Mouse (Mus musculus) MEL (cell line): Measurements from ENCODE around the gene Bcr. TPM values are rescaled to one million over a fixed set of nuclear protein-coding genes. Genes with fewer than 3 reads are reported as not detected.

ENCODE experiments used
- DNase-seq: peaks from one replicate; pipeline ENCODE4 v3.0.0; 2011; ENCODE audit warnings: low read depth, low spot score
- H3K27ac ChIP-seq: 2 replicates; pipeline ENCODE4 v1.5.1; 2012; ENCODE audit warnings: low read depth, mild to moderate bottlenecking, control low read depth, low read length, moderate library complexity; ENCODE audit not compliant: control insufficient read depth
- H3K27me3 ChIP-seq, 2 experiments: fragments of 150-350 bp in 1 of 2; sonication (generic) in 1 of 2; 2 replicates each; pipeline ENCODE4 v1.6.1; 2012; ENCODE audit warnings: low read length in 2 of 2, mild to moderate bottlenecking in 2 of 2, improper control_type of control experiment in 1 of 2, moderate library complexity in 1 of 2; ENCODE audit not compliant: insufficient read depth in 2 of 2, control insufficient read depth in 1 of 2
- H3K36me3 ChIP-seq, 2 experiments: 2 replicates each; pipeline ENCODE4 v1.6.1; 2012 to 2014; ENCODE audit warnings: low read length in 2 of 2, improper control_type of control experiment in 1 of 2, inconsistent platforms in 1 of 2, mild to moderate bottlenecking in 1 of 2; ENCODE audit not compliant: insufficient read depth in 2 of 2, control insufficient read depth in 1 of 2
- H3K4me1 ChIP-seq, 2 experiments: fragments of 150-350 bp in 1 of 2; sonication (generic) in 1 of 2; 2 replicates each; pipeline ENCODE4 v1.6.1; 2012; ENCODE audit warnings: low read length in 2 of 2, improper control_type of control experiment in 1 of 2, mild to moderate bottlenecking in 1 of 2; ENCODE audit not compliant: insufficient read depth in 2 of 2, control insufficient read depth in 1 of 2
- H3K4me3 ChIP-seq, 2 experiments: fragments of 150-350 bp in 1 of 2; sonication (generic) in 1 of 2; 2 replicates each; pipeline ENCODE4 v1.5.1; 2012; ENCODE audit warnings: low read depth in 2 of 2, low read length in 2 of 2, mild to moderate bottlenecking in 2 of 2, moderate library complexity in 2 of 2, control low read depth in 1 of 2, improper control_type of control experiment in 1 of 2; ENCODE audit not compliant: control insufficient read depth in 1 of 2, insufficient read depth in 1 of 2
- H3K79me2 ChIP-seq: 2 replicates; pipeline ENCODE4 v1.6.1; 2012; ENCODE audit warnings: mild to moderate bottlenecking, low read length, moderate library complexity; ENCODE audit not compliant: control insufficient read depth, poor library complexity, insufficient read depth
- H3K9ac ChIP-seq: 2 replicates; pipeline ENCODE4 v1.6.1; 2012; ENCODE audit warnings: low read depth, mild to moderate bottlenecking, control low read depth, low read length, moderate library complexity; ENCODE audit not compliant: control insufficient read depth, poor library complexity, severe bottlenecking
- H3K9me3 ChIP-seq: fragments of 150-350 bp; sonication (generic); replicated peaks from 2 replicates; pipeline ENCODE4 v1.6.1; 2012; ENCODE audit warnings: mild to moderate bottlenecking, low read length, improper control_type of control experiment, moderate library complexity; ENCODE audit not compliant: insufficient read depth
- BHLHE40 ChIP-seq: IDR thresholded peaks from 2 replicates; pipeline ENCODE4 v1.6.1; 2012; ENCODE audit warnings: low read depth, mild to moderate bottlenecking, inconsistent platforms, low read length, improper control_type of control experiment, borderline replicate concordance
- CTCF ChIP-seq, 3 experiments: IDR thresholded peaks in 2 of 3; conservative IDR thresholded peaks in 1 of 3; 2 replicates each; pipeline ENCODE4 v1.5.1; 2011 to 2012; ENCODE audit warnings: low read length in 3 of 3, low read depth in 2 of 3, mild to moderate bottlenecking in 2 of 3, improper control_type of control experiment in 1 of 3, inconsistent platforms in 1 of 3, mixed read lengths in 1 of 3, moderate library complexity in 1 of 3; ENCODE audit not compliant: control insufficient read depth in 1 of 3, insufficient read depth in 1 of 3, poor library complexity in 1 of 3, severe bottlenecking in 1 of 3
- E2F4 ChIP-seq: IDR thresholded peaks from 2 replicates; pipeline ENCODE4 v1.6.1; 2011; ENCODE audit warnings: low read depth, low read length, improper control_type of control experiment, borderline replicate concordance
- EP300 ChIP-seq, 2 experiments: IDR thresholded peaks; 2 replicates each; pipeline ENCODE4 v1.6.1; 2011; ENCODE audit warnings: improper control_type of control experiment in 2 of 2, low read length in 2 of 2, low read depth in 1 of 2, mild to moderate bottlenecking in 1 of 2
- ETS1 ChIP-seq: IDR thresholded peaks from 2 replicates; pipeline ENCODE4 v1.6.1; 2012; ENCODE audit warnings: low read depth, mild to moderate bottlenecking, inconsistent platforms, low read length, improper control_type of control experiment, moderate library complexity
- GABPA ChIP-seq: IDR thresholded peaks from 2 replicates; pipeline ENCODE4 v1.6.1; 2012; ENCODE audit warnings: low read depth, mild to moderate bottlenecking, inconsistent platforms, low read length, improper control_type of control experiment, moderate library complexity
- GATA1 ChIP-seq: IDR thresholded peaks from 2 replicates; pipeline ENCODE4 v1.6.1; 2011; ENCODE audit warnings: low read depth, low read length, improper control_type of control experiment
- JUND ChIP-seq: IDR thresholded peaks from 2 replicates; pipeline ENCODE4 v1.6.1; 2011; ENCODE audit warnings: low read depth, mild to moderate bottlenecking, improper control_type of control experiment, low read length
- KAT2A ChIP-seq: conservative IDR thresholded peaks from 2 replicates; pipeline ENCODE4 v1.6.1; 2012; ENCODE audit warnings: low read depth, low read length, improper control_type of control experiment, inconsistent platforms
- MAX ChIP-seq: IDR thresholded peaks from 2 replicates; pipeline ENCODE4 v1.6.1; 2011; ENCODE audit warnings: low read length, improper control_type of control experiment
- MEF2A ChIP-seq: IDR thresholded peaks from 2 replicates; pipeline ENCODE4 v1.6.1; 2014; ENCODE audit warnings: low read depth, mild to moderate bottlenecking, inconsistent platforms, low read length, improper control_type of control experiment; ENCODE audit not compliant: poor library complexity, insufficient replicate concordance, severe bottlenecking; ENCODE audit errors: extremely low read depth
- MYB ChIP-seq: IDR thresholded peaks from 2 replicates; pipeline ENCODE4 v1.6.1; 2011; ENCODE audit warnings: mild to moderate bottlenecking, low read depth, low read length, improper control_type of control experiment
- MYC ChIP-seq: IDR thresholded peaks from 2 replicates; pipeline ENCODE4 v1.6.1; 2011; ENCODE audit warnings: low read depth, mild to moderate bottlenecking, low read length, improper control_type of control experiment, moderate library complexity
- NELFE ChIP-seq: IDR thresholded peaks from 2 replicates; pipeline ENCODE4 v1.6.1; 2011; ENCODE audit warnings: low read depth, low read length, improper control_type of control experiment
- POLR2A ChIP-seq, 2 experiments: IDR thresholded peaks; 2 replicates each; pipeline ENCODE4 v1.6.1; 2011 to 2012; ENCODE audit warnings: low read length in 2 of 2, mild to moderate bottlenecking in 2 of 2, control low read depth in 1 of 2, improper control_type of control experiment in 1 of 2, low read depth in 1 of 2, moderate library complexity in 1 of 2; ENCODE audit not compliant: control insufficient read depth in 1 of 2, insufficient read depth in 1 of 2, poor library complexity in 1 of 2
- POLR2AphosphoS2 ChIP-seq: IDR thresholded peaks from 2 replicates; pipeline ENCODE4 v1.6.1; 2011; ENCODE audit warnings: low read length, improper control_type of control experiment
- RAD21 ChIP-seq: IDR thresholded peaks from 2 replicates; pipeline ENCODE4 v1.6.1; 2011; ENCODE audit warnings: mild to moderate bottlenecking, low read depth, low read length, improper control_type of control experiment
- TCF12 ChIP-seq: IDR thresholded peaks from 2 replicates; pipeline ENCODE4 v1.6.1; 2014; ENCODE audit warnings: low read depth, mild to moderate bottlenecking, inconsistent platforms, low read length, improper control_type of control experiment, moderate library complexity
- UBTF ChIP-seq: IDR thresholded peaks from 2 replicates; pipeline ENCODE4 v1.6.1; 2012; ENCODE audit warnings: low read depth, mild to moderate bottlenecking, inconsistent platforms, low read length, improper control_type of control experiment, moderate library complexity, borderline replicate concordance; ENCODE audit not compliant: insufficient read depth
- USF1 ChIP-seq: IDR thresholded peaks from 2 replicates; pipeline ENCODE4 v1.6.1; 2014; ENCODE audit warnings: low read depth, mild to moderate bottlenecking, inconsistent platforms, low read length, improper control_type of control experiment, moderate library complexity
- ZMIZ1 ChIP-seq: IDR thresholded peaks from 2 replicates; pipeline ENCODE4 v1.6.1; 2012; ENCODE audit warnings: low read depth, mild to moderate bottlenecking, inconsistent platforms, low read length, improper control_type of control experiment, moderate library complexity
- polyA plus RNA-seq, 2 experiments: library from polyadenylated mRNA; stranded (reverse) in 1 of 2; unstranded in 1 of 2; fragments of >175 nt in 1 of 2; fragments of >200 nt in 1 of 2; gene quantifications; 2 replicates each; pipeline versions ENCODE4 v1.2.1 to v1.2.4; 2012; ENCODE audit warnings: low replicate concordance in 2 of 2, low read depth in 1 of 2; ENCODE audit not compliant: insufficient read length in 2 of 2, insufficient read depth in 1 of 2, missing spikeins in 1 of 2
- total RNA-seq: library from RNA; depleted of rRNA; stranded (reverse); fragments of 300-350 nt; gene quantifications from 2 replicates; pipeline ENCODE4 v1.2.3, GENCODE M21; 2012

Gene Bcr
- total and polyA plus RNA-seq, 3 experiments: not detected

DNA sequence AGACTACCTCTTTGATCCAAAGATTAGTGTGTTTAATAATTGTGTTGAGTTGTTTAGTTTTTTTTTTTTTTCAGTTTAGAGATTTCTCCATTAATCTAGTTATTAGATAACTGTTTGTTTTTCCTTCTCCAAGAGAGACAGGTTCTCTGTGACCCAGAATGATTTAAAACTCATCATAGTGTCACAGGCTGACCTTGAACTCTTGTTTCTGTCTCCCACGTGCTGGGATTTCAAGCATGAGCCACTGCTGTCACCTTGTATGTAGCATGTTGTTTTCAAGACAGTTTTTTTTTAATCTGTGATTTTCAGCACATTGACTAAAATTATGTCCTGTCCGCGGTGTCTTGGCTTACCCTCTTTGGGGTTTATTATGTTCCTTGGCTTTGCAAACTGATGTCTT is 47.7 kb downstream of the Bcr start:
- no peak for TF ChIP-seq E2F4
- TF ChIP-seq KAT2A: no peak
- TF ChIP-seq BHLHE40: no peak
- TF ChIP-seq MAX: no peak
- TF ChIP-seq ZMIZ1: no peak
- TF ChIP-seq CTCF (IDR thresholded peaks at IDR 0.05 in 2 of 3, conservative IDR thresholded peaks at IDR 0.05 in 1 of 3; ENCODE audit: control insufficient read depth in 1 of 3, insufficient read depth in 1 of 3, low read depth in 2 of 3, low read length in 3 of 3, poor library complexity in 1 of 3, severe bottlenecking in 1 of 3): no peak
- TF ChIP-seq MEF2A: no peak
- no peak for TF ChIP-seq GABPA
- TF ChIP-seq ETS1: no peak
- no peak for TF ChIP-seq JUND
- TF ChIP-seq POLR2AphosphoS2: no peak
- TF ChIP-seq RAD21: no peak
- no peak for TF ChIP-seq GATA1
- TF ChIP-seq, all 39 proteins: peak for 0
- no peaks in the 10 kb centered on the region for H3K4me1 ChIP-seq

DNA sequence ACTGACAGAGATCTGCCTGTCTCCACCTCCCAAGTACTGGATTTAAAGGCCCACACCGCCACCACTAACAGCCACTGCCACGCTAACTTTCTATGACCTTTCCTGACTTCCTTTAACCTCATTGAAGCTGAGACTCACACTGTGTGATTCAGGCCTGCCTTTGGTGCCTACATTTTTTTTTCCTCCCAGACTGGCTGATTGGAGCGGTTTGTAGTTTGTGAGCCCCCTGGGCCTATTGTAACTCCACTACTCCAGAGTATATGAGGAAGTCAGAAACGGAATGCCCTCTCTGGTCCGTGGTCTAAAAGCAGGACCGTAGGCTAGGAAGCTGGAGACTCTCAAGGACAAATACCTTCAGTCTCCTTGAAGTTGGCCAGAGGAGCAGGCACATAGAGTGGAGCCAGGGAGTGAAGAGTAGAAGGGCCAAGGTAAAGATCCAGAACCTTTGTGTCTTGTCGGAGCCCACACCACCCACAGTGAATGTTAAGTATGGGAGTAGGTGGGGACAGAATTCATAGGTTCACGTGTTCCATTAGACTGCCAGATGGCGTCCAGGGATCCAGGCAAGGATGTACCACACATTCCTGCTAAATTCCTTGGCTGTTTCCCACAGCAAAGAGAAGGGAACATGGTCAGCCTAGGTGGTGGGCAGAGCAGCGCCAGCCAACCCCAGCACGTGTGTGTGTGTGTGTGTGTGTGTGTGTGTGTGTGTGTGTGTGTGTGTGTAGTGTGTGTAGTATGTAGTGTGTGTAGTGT is 51.2 kb downstream of the Bcr start:
- TF ChIP-seq ZMIZ1 (no peak), UBTF (no peak), NELFE (no peak), BHLHE40 (no peak), MYC (no peak), JUND (no peak), USF1 (no peak), TCF12 (no peak), MYB (no peak), EP300 (IDR thresholded peaks at IDR 0.05; ENCODE audit: low read depth in 1 of 2, low read length in 2 of 2) (no peak), GABPA (no peak), POLR2A (IDR thresholded peaks at IDR 0.05; ENCODE audit: control insufficient read depth in 1 of 2, insufficient read depth in 1 of 2, low read depth in 1 of 2, low read length in 2 of 2, poor library complexity in 1 of 2) (no peak)
- no peak overlapping the region for H3K27ac ChIP-seq
- H3K36me3 ChIP-seq: no peaks in the 10 kb centered on the region
- no peak for DNase-seq
- no peaks in the 10 kb centered on the region for H3K79me2 ChIP-seq
- no peaks in the 10 kb centered on the region for H3K9me3 ChIP-seq
- H3K4me3 ChIP-seq: no peak overlapping the region
- H3K27me3 ChIP-seq: no peaks in the 10 kb centered on the region
- no peaks in the 10 kb centered on the region for H3K4me1 ChIP-seq
- H3K9ac ChIP-seq: no peak overlapping the region

More for the DNA sequence above, 47.7 kb downstream of the Bcr start:
- no peak overlapping the region for H3K9ac ChIP-seq
- no peaks in the 10 kb centered on the region for H3K79me2 ChIP-seq
- no peaks in the 10 kb centered on the region for H3K27me3 ChIP-seq
- H3K9me3 ChIP-seq: no peaks in the 10 kb centered on the region
- H3K4me3 ChIP-seq: no peak overlapping the region
- DNase-seq: no peak
- no peak overlapping the region for H3K27ac ChIP-seq
- H3K36me3 ChIP-seq: no peaks in the 10 kb centered on the region
